Mouse (Mus musculus) heart, adult 2 months (tissue): ENCODE measurements around the gene Tll2.

Source experiments
- CTCF ChIP-seq: fragments of 200-600 bp; IDR thresholded peaks from 2 replicates; pipeline ENCODE4 v1.8.1; 2022; ENCODE audit warnings: antibody characterized with exemption, mild to moderate bottlenecking, moderate library complexity
- EP300 ChIP-seq: fragments of 200-500 bp; IDR thresholded peaks from 2 replicates; pipeline ENCODE4 v1.6.1; 2011; ENCODE audit warnings: low read depth, low read length, control low read depth; ENCODE audit not compliant: insufficient read depth
- POLR2A ChIP-seq: fragments of 200-500 bp; IDR thresholded peaks from 2 replicates; pipeline ENCODE4 v1.6.1; 2011; ENCODE audit warnings: mild to moderate bottlenecking, low read depth, low read length, control low read depth; ENCODE audit not compliant: insufficient read depth

DNA sequence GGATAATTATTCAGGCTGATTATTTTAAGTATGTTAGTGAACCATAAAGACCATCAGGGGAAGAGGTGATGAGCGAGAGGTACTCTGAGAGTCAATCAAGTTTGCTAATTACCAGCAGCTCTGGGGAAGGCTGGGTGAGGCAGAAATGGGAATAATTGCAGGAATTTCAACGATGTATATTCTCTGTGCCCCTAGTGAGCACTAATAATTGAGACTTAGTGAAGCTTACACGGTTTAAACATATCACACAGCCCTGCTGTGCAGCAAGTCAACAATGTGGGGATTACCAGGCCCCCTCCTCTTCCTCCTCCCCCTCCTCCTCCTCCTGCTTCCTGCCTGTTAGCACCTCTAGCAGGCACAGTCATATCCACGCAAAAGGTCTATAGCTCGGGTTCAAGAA lies 92.0 kb downstream of the Tll2 start:
- no peak for TF ChIP-seq CTCF
- no peak for TF ChIP-seq POLR2A
- TF ChIP-seq EP300, result no peak
